Mouse (Mus musculus): ENCODE results near the gene Hspa1b. TPM values are rescaled to one million over a fixed set of nuclear protein-coding genes. Genes with fewer than 3 reads are reported as not detected.
"Not testable (repeated sequence)": the region's sequence is repeated elsewhere in the genome, so short reads cannot be mapped to it uniquely, and the experiment has no call there.

Gene Hspa1b
- polyA plus RNA-seq, 1 experiment from 2014 or later: 47.3 TPM

DNA sequence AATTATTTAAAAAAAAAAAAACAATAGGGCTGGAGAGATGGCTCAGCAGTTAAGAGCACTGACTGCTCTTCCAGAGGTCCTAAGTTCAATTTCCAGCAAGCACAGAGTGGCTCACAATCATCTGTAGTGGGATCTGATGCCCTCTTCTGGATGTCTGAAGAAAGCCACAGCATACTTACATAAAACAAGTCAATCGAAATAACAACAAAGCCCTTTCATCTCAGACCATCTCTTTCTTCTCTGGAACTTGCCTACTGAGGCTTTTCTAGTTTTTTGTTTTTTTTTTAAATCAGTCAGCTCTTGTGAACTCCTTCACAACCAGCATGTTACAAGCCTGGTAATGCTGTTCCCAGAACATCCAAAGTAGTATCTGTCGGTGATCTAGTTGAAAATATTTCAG lies 21.6 kb upstream of the Hspa1b start:
- TF ChIP-seq CTCF (IDR thresholded peaks at IDR 0.05): peak; percentile 86
- H3K27me3 ChIP-seq: no peaks in the 10 kb centered on the region
- ChIA-PET CTCF (interaction anchor here (0.7 to 2.9 kb wide), 8 partner anchors 13 to 126 kb away, joined by 3 to 23 read pairs (median 4); no protein-coding TSS in a partner anchor), POLR2A (interaction anchor here (0.9 to 1.4 kb wide), 4 partner anchors 13 to 26 kb away, joined by 3 to 7 read pairs (median 4); no protein-coding TSS in a partner anchor)
- in situ Hi-C loops (cut with MboI; ENCODE audit: low pct_unique_long_range_greater_than_20kb): loop anchor here (5.0 kb wide), 1 partner anchor 63 kb away; no protein-coding TSS in a partner anchor
- no peak for ATAC-seq
- no peak for DNase-seq (ENCODE audit: low read depth, low spot score)

DNA sequence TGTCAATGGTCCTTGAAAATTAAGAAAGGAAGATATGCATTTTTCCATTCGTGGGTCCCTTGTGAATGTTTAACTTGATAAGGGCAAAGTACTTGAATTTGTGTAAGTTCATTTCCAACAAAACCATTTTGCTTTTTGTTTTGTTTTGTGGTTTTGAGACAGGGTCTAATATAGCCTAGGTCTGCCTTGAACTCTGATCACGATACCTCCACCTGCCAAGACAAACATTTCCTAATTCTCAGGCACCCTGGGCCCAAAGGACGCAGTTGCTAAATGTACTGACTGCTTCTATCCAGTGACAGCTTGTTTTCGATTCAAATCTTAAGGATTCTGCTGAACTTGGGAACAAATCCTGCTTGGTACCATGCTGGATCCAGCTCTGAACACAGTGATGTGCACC lies 20.6 kb upstream of the Hspa1b start:
- in situ Hi-C loops (cut with MboI; ENCODE audit: low pct_unique_long_range_greater_than_20kb): loop anchor here (5.0 kb wide), 1 partner anchor 62 kb away; no protein-coding TSS in a partner anchor
- H3K27me3 ChIP-seq: no peaks in the 10 kb centered on the region
- no peak for TF ChIP-seq CTCF (IDR thresholded peaks at IDR 0.05)
- no peak for DNase-seq (ENCODE audit: low read depth, low spot score)
- ATAC-seq: no peak
- ChIA-PET CTCF (interaction anchor here (0.7 to 2.9 kb wide), 5 partner anchors 12 to 36 kb away, joined by 3 to 23 read pairs (median 3); no protein-coding TSS in a partner anchor), POLR2A (interaction anchor here (0.5 kb wide), 1 partner anchor 1484 kb away, joined by 7 read pairs; no protein-coding TSS in a partner anchor)

DNA sequence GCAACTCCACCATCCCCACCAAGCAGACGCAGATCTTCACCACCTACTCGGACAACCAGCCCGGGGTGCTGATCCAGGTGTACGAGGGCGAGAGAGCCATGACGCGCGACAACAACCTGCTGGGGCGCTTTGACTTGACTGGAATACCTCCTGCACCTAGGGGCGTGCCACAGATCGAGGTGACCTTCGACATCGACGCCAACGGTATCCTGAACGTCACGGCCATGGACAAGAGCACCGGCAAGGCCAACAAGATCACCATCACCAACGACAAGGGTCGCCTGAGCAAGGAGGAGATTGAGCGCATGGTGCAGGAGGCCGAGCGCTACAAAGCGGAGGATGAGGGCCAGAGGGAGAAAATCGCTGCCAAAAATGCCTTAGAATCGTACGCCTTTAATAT lies 19.2 kb upstream of the Hspa1b start:
- ChIA-PET CTCF (interaction anchor here (2.9 kb wide), 1 partner anchor 22 kb away, joined by 12 read pairs; no protein-coding TSS in a partner anchor), POLR2A (no interaction called here)
- ATAC-seq: no peak
- no peak for TF ChIP-seq CTCF (IDR thresholded peaks at IDR 0.05)
- in situ Hi-C loops (cut with MboI; ENCODE audit: low pct_unique_long_range_greater_than_20kb): no loop called here
- no peak for DNase-seq (ENCODE audit: low read depth, low spot score)
- no peaks in the 10 kb centered on the region for H3K27me3 ChIP-seq

DNA sequence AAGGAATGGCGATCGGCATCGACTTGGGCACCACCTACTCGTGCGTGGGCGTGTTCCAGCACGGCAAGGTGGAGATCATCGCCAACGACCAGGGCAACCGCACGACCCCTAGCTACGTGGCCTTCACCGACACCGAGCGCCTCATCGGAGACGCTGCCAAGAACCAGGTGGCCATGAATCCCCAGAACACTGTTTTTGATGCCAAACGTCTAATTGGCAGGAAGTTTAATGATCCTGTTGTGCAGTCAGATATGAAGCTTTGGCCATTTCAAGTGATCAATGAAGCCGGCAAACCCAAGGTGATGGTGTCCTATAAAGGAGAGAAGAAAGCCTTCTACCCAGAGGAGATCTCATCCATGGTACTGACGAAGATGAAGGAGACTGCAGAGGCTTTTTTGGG lies 18.0 kb upstream of the Hspa1b start:
- in situ Hi-C loops (cut with MboI; ENCODE audit: low pct_unique_long_range_greater_than_20kb): no loop called here
- H3K27me3 ChIP-seq: no peaks in the 10 kb centered on the region
- no peak for TF ChIP-seq CTCF (IDR thresholded peaks at IDR 0.05)
- ATAC-seq: no peak
- ChIA-PET CTCF (interaction anchor here (1.3 to 2.9 kb wide), 2 partner anchors 9 to 21 kb away, joined by 4 to 12 read pairs; no protein-coding TSS in a partner anchor), POLR2A (interaction anchor here (0.9 to 1.2 kb wide), 2 partner anchors 12 to 25 kb away, joined by 3 to 4 read pairs; no protein-coding TSS in a partner anchor)
- no peak for DNase-seq (ENCODE audit: low read depth, low spot score)

DNA sequence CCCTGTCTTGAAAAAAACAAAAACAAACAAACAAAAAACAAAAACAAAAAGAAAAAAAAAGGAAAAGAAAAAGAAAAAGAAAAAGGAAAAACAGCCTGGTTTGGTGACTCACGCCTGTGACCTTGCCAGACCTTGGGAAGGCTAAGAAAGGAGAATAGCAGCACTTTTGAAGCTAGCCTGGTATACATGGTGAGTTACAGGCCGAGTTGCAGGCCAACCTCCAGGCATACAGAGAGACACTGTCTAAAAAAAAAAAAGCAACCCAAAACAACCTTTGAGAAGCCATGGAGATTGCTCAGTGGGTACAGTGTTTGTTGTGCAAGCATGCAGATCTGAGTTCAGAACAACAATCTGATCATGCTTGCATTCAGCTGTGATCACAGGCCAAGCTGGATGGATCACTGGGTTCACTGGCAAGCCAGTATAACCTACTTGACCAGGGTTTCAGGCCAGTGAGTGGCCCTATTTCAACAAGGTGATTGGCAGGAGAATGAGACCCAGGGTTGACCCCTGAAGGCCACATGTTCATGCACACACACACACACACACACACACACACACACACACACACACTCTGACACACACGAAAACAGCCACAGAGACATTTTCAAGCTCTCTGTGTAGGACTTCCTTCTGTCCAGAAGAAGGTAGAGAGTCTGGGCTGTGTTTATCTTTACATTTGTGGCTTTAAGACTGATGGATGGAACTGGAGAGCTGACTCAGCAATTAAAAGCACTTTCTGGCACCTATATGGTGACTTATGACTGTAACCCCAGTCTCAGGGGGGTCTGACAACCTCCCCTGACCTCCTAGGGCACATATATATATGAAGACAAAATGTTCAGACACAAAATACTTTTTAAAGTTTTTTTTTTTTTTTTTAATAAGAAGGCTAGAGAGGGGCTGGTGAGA lies 16.8 kb upstream of the Hspa1b start:
- no peak for TF ChIP-seq CTCF (IDR thresholded peaks at IDR 0.05)
- ChIA-PET POLR2A (interaction anchor here (0.9 to 1.2 kb wide), 2 partner anchors 11 to 23 kb away, joined by 3 to 4 read pairs; no protein-coding TSS in a partner anchor), CTCF (interaction anchor here (1.3 to 3.0 kb wide), 3 partner anchors 8 to 23 kb away, joined by 4 to 12 read pairs (median 8); no protein-coding TSS in a partner anchor)
- H3K27me3 ChIP-seq: no peaks in the 10 kb centered on the region
- ATAC-seq: no peak
- in situ Hi-C loops (cut with MboI; ENCODE audit: low pct_unique_long_range_greater_than_20kb): no loop called here
- DNase-seq (ENCODE audit: low read depth, low spot score): no peak

DNA sequence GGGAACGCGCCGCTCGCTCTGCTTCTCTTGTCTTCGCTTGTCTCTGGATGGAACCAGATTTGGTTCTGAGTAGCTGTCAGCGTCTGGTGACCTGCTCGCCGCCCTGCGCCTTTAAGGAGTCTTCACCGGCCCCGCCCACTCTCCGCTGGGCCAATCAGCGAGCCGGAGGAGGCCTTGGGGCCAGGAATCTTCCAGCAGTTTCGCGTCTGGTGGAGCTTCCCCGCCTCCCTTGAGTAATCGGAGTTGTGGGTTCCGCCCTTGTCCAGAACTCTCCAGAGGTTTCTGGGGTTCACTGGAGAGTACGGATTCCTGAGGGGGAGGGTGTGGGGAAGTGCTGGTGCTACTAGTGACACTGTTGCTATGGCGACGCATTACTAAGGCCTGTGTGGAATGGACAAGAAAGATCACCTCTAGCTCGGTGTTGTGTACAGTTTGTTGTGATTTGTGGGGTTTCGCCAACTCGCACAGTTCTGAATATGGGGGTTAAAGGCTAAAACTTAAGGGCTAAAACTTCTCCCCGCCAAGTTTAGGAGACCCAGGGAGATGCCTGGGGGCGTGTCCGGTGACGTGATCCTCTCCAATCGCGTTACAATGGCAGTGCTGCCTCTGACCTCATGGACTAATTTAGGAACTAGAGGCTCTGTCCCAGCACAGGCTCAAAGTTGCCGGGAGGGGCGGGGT lies 13.2 kb upstream of the Hspa1b start, which contains the start of the genes Hspa1a and Hspa1l:
Hspa1a (minus strand) TSS at position 88 of the 681 bp plus-strand sequence.
Hspa1l (plus strand) TSS at position 635 of the 681 bp plus-strand sequence.
- in situ Hi-C loops (cut with MboI; ENCODE audit: low pct_unique_long_range_greater_than_20kb); H3K27me3 ChIP-seq; DNase-seq (ENCODE audit: low read depth, low spot score): not testable (repeated sequence)
- ChIA-PET CTCF (interaction anchor here (1.2 kb wide), 1 partner anchor 16 kb away, joined by 4 read pairs; no protein-coding TSS in a partner anchor), POLR2A (interaction anchor here (1.9 kb wide), 1 partner anchor 11 kb away, joined by 8 read pairs; no protein-coding TSS in a partner anchor)
- peak; percentile 78 for ATAC-seq

DNA sequence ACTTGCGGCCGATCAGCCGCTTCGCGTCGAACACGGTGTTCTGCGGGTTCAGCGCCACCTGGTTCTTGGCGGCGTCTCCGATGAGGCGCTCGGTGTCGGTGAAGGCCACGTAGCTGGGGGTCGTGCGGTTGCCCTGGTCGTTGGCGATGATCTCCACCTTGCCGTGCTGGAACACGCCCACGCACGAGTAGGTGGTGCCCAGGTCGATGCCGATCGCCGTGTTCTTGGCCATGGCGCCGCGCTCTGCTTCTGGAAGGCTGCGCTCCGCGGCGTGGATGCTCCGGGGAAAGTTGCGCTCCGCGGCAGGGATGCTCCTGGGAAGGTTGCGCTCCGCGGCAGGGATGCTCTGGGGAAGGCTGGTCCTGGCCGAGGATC lies 12.6 kb upstream of the Hspa1b start:
- H3K27me3 ChIP-seq; in situ Hi-C loops (cut with MboI; ENCODE audit: low pct_unique_long_range_greater_than_20kb); DNase-seq (ENCODE audit: low read depth, low spot score); POLR2A ChIA-PET; ATAC-seq: not testable (repeated sequence)
- CTCF ChIA-PET: interaction anchor here (1.2 kb wide), 1 partner anchor 15 kb away, joined by 4 read pairs; no protein-coding TSS in a partner anchor

DNA sequence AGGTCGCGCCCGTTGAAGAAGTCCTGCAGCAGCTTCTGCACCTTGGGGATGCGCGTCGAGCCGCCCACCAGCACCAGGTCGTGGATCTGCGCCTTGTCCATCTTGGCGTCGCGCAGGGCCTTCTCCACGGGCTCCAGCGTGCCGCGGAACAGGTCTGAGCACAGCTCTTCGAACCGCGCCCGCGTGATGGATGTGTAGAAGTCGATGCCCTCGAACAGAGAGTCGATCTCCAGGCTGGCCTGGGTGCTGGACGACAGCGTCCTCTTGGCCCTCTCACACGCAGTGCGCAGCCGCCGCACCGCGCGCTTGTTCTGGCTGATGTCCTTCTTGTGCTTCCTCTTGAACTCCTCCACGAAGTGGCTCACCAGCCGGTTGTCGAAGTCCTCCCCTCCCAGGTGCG lies 11.8 kb upstream of the Hspa1b start:
- POLR2A ChIA-PET; in situ Hi-C loops (cut with MboI; ENCODE audit: low pct_unique_long_range_greater_than_20kb); ATAC-seq; CTCF ChIA-PET; H3K27me3 ChIP-seq; DNase-seq (ENCODE audit: low read depth, low spot score): not testable (repeated sequence)

DNA sequence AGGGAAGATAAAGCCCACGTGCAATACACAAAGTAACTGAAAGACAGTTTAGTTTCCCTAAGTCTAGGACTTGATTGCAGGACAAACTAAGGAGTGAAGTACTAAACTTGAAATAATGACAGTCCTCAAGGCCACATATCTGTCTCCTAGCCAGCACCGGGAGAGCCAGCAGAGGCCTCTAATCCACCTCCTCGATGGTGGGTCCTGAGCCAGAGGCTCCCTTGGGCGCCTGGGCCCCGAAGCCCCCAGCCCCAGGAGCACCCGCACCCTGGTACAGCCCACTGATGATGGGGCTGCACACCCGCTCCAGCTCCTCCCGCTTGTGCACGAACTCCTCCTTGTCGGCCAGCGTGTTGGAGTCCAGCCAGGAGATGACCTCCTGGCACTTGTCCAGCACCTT lies 10.8 kb upstream of the Hspa1b start, which contains the start of gene Gm20481:
Gm20481 (plus strand) TSS at position 91 of the 400 bp plus-strand sequence.
- CTCF ChIA-PET; H3K27me3 ChIP-seq; POLR2A ChIA-PET; in situ Hi-C loops (cut with MboI; ENCODE audit: low pct_unique_long_range_greater_than_20kb); DNase-seq (ENCODE audit: low read depth, low spot score); ATAC-seq: not testable (repeated sequence)

DNA sequence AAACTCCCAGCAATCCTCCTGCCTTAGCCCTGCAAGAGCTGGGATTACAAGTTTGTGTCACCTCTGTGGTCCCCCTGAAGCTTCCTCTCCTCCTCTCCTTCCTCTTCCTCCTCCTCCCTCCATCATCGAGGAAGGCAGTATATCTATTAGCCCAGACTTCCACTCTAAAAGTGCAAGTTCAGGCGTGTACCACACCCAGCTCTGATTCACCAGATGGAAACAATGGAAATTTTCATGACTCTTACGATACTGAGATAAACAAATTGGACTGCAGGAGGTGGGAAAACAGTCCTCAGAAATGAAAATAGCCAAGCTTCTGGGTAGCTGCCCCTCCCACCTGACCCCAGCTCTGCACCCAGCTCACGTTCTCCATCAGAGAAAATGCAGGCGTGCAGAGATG lies 6.6 kb upstream of the Hspa1b start:
- TF ChIP-seq CTCF (IDR thresholded peaks at IDR 0.05): no peak
- ATAC-seq (no peak), DNase-seq (ENCODE audit: low read depth, low spot score) (no peak)
- no peaks in the 10 kb centered on the region for H3K27me3 ChIP-seq
- CTCF ChIA-PET: interaction anchor here (1.3 to 1.9 kb wide), 2 partner anchors 9 to 15 kb away, joined by 4 to 7 read pairs; no protein-coding TSS in a partner anchor
- POLR2A ChIA-PET: interaction anchor here (1.5 kb wide), 1 partner anchor 11 kb away, joined by 4 read pairs; no protein-coding TSS in a partner anchor
- in situ Hi-C loops (cut with MboI; ENCODE audit: low pct_unique_long_range_greater_than_20kb): no loop called here
